Mouse (Mus musculus): Measurements from ENCODE around the gene 4931414P19Rik. TPM values are rescaled to one million over a fixed set of nuclear protein-coding genes. Genes with fewer than 3 reads are reported as not detected.

Gene 4931414P19Rik
- total RNA-seq, 2 experiments from 2014 or later: 3.6 to 9.9 TPM

DNA sequence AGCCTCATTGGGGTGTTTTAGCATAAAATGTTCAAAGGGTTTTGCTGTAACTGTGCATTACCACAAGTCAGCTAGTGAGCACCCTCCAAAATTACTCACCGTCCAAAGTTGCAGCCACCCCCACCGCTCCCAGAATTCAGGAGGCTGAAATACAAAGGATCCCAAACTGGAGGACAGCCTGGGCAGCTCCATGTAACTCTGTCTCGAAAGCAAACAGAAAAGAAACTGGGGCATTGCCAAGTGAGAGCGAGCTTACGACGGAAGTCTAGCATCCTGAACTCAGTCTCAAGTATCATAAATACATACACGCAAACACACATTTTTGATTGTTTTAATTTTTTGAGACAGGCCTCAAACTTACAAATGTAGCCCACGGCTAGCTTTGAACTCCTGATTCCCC is 48.5 kb downstream of the 4931414P19Rik start:
- ATAC-seq (replicated peaks; ENCODE audit: poor library complexity, severe bottlenecking): no peak

DNA sequence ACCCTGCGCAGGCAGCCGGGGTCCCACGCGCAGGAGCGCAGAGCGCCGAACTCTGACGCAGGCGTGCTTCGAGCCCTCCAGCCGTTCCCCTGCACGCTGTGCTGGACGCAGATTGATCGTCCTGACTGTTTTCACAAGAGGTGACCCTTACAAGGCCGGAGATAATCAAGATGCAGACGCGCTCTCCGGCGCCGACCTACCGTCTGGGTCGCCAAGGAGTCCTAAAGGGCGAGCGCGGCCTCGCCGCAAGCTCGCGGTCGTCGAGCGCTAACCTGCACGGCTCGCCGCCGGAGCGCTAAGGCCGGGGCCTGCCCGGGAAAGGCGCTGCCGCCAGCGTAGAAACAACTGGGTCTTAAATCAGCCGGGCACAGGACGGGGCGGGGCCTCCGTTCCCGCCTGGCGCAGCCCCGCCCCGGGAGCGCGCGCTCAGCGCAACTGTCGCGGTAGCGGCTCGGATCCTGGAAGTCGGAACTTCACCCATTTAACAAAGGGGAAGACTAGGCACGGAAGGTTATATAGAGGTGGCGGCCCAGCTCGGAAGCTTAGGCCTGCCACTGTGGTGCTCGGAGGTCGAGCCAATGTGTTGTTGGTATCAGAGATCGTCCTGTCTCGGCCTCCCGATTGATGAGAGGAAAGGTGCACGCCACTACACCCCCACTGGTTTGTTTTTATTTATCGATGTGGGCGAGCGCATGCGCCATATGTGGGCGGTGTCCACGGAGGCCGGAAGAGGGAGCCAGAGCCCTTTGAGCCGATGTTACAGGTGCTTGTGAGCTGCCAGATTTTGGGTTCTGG is 51.6 kb downstream of the 4931414P19Rik start, which contains the start of gene Haus4:
Haus4 (minus strand) TSS at position 642 of the 795 bp plus-strand sequence.
- ATAC-seq (replicated peaks; ENCODE audit: poor library complexity, severe bottlenecking): peak; percentile 89

DNA sequence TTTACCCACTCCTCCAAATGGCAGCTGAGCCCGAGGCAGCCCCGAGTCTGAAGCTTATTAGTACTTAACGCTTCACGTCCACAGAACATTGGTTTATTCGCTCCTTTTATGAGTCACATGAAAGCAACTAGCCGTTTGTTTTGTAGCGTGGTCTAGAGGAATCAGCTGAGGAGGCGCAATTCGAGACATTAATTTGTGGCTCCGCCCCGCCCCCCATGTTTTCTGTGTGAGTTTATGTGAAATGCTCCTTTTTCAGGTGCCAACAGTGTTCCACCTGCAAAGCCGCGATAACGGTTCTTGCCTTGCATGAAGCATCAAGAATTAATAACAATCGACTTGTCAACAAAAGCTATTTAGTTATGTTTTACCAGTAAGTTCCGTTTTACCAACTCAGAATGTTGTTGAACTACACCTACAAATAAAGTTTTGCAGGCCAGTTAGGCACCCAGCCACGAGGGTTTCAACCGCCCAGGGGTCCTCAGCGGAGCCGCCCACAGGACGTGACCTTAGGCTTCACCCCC is 52.3 kb downstream of the 4931414P19Rik start:
- no peak for ATAC-seq (replicated peaks; ENCODE audit: poor library complexity, severe bottlenecking)

DNA sequence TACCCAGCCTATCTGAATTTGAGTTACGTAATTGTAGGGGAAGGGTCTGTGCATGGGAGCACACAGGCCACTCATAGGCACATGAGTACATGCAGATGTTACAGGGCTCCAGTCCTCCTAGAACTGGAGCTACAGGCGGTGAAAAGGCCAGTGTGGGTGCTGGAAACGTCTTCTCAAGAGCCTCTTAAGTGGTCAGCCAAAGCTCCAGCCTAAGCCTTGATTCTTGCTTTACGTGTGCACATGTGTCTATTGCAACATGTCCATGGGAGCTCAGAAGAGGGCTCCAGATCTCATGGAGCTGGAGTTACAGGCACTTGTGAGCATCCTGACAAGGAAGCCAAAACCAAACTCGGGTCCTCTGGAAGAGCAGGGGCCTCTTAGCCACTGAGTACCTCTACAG is 61.1 kb downstream of the 4931414P19Rik start:
- no peak for ATAC-seq (replicated peaks; ENCODE audit: poor library complexity, severe bottlenecking)

DNA sequence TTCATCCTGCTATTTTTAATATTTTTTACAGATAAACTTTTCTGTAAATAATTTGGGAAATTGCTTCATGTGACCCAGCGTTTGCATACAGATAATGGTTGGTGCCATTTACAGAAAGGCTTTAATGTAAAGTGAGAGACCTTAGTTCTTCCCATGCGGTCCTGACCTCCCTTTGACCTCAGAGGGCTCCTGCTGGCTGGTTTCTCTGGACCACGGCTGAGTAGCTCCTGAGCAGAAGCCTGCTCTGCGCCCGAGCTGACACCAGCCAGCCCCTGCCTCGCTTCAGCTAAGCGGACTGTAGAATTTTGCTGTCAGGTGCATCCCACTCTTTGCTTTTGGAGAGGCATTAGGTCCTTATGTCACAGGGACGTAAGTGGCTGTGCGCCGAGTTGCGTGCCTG is 65.0 kb downstream of the 4931414P19Rik start:
- no peak for ATAC-seq (replicated peaks; ENCODE audit: poor library complexity, severe bottlenecking)

DNA sequence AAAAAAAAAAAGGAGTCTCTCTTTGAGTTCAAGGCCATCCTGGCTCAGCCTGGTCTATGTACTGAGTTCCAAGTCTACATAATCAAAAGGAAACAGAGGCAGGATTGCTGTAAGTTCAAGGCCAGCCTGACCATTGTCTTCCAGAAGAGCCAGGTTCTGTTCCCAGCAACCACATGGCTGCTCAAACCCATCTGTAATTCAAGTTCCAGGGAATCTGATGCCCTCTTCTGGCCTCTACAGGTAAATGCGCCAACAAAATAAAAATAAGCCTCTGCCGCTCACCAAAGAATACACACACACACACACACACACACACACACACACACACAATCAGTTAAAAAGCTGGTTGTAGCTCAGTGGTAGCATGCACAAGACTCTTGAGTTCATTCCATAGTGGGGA is 67.2 kb downstream of the 4931414P19Rik start:
- no peak for ATAC-seq (replicated peaks; ENCODE audit: poor library complexity, severe bottlenecking)

Other genes with a start within 250 kb of the 4931414P19Rik start
- 43.2 and 53.8 TPM in 2 replicates for gene Oxa1l, start 245.2 kb downstream of the 4931414P19Rik start, total RNA-seq (2014; fragmentation: Nextera tagmentation)
- 30.6 and 51.1 TPM in 2 replicates for gene Oxa1l, start 245.2 kb downstream of the 4931414P19Rik start, total RNA-seq (2017)
- gene Slc7a7, start 188.2 kb downstream of the 4931414P19Rik start, total RNA-seq (2014; fragmentation: Nextera tagmentation): 10.3 and 10.7 TPM in 2 replicates
- 3.0 and 3.1 TPM in 2 replicates for gene Slc7a7, start 188.2 kb downstream of the 4931414P19Rik start, total RNA-seq (2017)
- gene Mrpl52, start 179.1 kb downstream of the 4931414P19Rik start, total RNA-seq (2014; fragmentation: Nextera tagmentation): 63.7 and 100 TPM in 2 replicates
- gene Mrpl52, start 179.1 kb downstream of the 4931414P19Rik start, total RNA-seq (2017): 34.0 and 40.1 TPM in 2 replicates
- gene Mmp14, start 174.4 kb downstream of the 4931414P19Rik start, total RNA-seq (2014; fragmentation: Nextera tagmentation): not detected in 2 replicates
- not detected in 2 replicates for gene Mmp14, start 174.4 kb downstream of the 4931414P19Rik start, total RNA-seq (2017)
- 37.3 and 41.5 TPM in 2 replicates for gene Lrp10, start 141.9 kb downstream of the 4931414P19Rik start, total RNA-seq (2014; fragmentation: Nextera tagmentation)
- 20.0 and 23.7 TPM in 2 replicates for gene Lrp10, start 141.9 kb downstream of the 4931414P19Rik start, total RNA-seq (2017)
- gene Rem2, start 129.9 kb downstream of the 4931414P19Rik start, total RNA-seq (2014; fragmentation: Nextera tagmentation): not detected in 2 replicates
- gene Rem2, start 129.9 kb downstream of the 4931414P19Rik start, total RNA-seq (2017): not detected in 2 replicates
- gene Prmt5, start 88.5 kb downstream of the 4931414P19Rik start, total RNA-seq (2014; fragmentation: Nextera tagmentation): 69.5 and 89.4 TPM in 2 replicates
- 57.4 and 68.2 TPM in 2 replicates for gene Prmt5, start 88.5 kb downstream of the 4931414P19Rik start, total RNA-seq (2017)
- 70.3 and 79.6 TPM in 2 replicates for gene Haus4, start 51.4 kb downstream of the 4931414P19Rik start, total RNA-seq (2014; fragmentation: Nextera tagmentation)
- 85.8 and 93.8 TPM in 2 replicates for gene Haus4, start 51.4 kb downstream of the 4931414P19Rik start, total RNA-seq (2017)
- 0.77 and 1.0 TPM in 2 replicates for gene Ajuba, start 28.4 kb downstream of the 4931414P19Rik start, total RNA-seq (2014; fragmentation: Nextera tagmentation)
- 1.2 and 2.1 TPM in 2 replicates for gene Ajuba, start 28.4 kb downstream of the 4931414P19Rik start, total RNA-seq (2017)
- gene Psmb5, start 12.0 kb upstream of the 4931414P19Rik start, total RNA-seq (2014; fragmentation: Nextera tagmentation): 237 and 287 TPM in 2 replicates
- 63.3 and 69.9 TPM in 2 replicates for gene Psmb5, start 12.0 kb upstream of the 4931414P19Rik start, total RNA-seq (2017)
- gene Psmb11, start 15.4 kb upstream of the 4931414P19Rik start, total RNA-seq (2014; fragmentation: Nextera tagmentation): 0.09 TPM in 1 of 2 replicates, not detected in the other
- gene Psmb11, start 15.4 kb upstream of the 4931414P19Rik start, total RNA-seq (2017): not detected in 2 replicates
- gene Gm17606, start 35.0 kb upstream of the 4931414P19Rik start, total RNA-seq (2014; fragmentation: Nextera tagmentation): not detected in 2 replicates
- not detected in 2 replicates for gene Gm17606, start 35.0 kb upstream of the 4931414P19Rik start, total RNA-seq (2017)
- gene Cdh24, start 35.4 kb upstream of the 4931414P19Rik start, total RNA-seq (2014; fragmentation: Nextera tagmentation): 0.54 and 1.4 TPM in 2 replicates
- 0.39 and 0.41 TPM in 2 replicates for gene Cdh24, start 35.4 kb upstream of the 4931414P19Rik start, total RNA-seq (2017)
- gene 1700123O20Rik, start 80.2 kb upstream of the 4931414P19Rik start, total RNA-seq (2014; fragmentation: Nextera tagmentation): 44.3 and 69.7 TPM in 2 replicates
- 42.2 and 50.0 TPM in 2 replicates for gene 1700123O20Rik, start 80.2 kb upstream of the 4931414P19Rik start, total RNA-seq (2017)
- 236 and 252 TPM in 2 replicates for gene Acin1, start 80.9 kb upstream of the 4931414P19Rik start, total RNA-seq (2014; fragmentation: Nextera tagmentation)
- gene Acin1, start 80.9 kb upstream of the 4931414P19Rik start, total RNA-seq (2017): 198 and 208 TPM in 2 replicates
- 0.15 TPM in 1 of 2 replicates, not detected in the other for gene Gm29776, start 92.8 kb upstream of the 4931414P19Rik start, total RNA-seq (2014; fragmentation: Nextera tagmentation)
- gene Gm29776, start 92.8 kb upstream of the 4931414P19Rik start, total RNA-seq (2017): 0.22 TPM in 1 of 2 replicates, not detected in the other
- gene Cebpe, start 106.2 kb upstream of the 4931414P19Rik start, total RNA-seq (2014; fragmentation: Nextera tagmentation): 23.1 and 45.9 TPM in 2 replicates
- gene Cebpe, start 106.2 kb upstream of the 4931414P19Rik start, total RNA-seq (2017): 57.2 and 63.7 TPM in 2 replicates
- 7.6 and 8.3 TPM in 2 replicates for gene Slc7a8, start 176.0 kb upstream of the 4931414P19Rik start, total RNA-seq (2014; fragmentation: Nextera tagmentation)
- gene Slc7a8, start 176.0 kb upstream of the 4931414P19Rik start, total RNA-seq (2017): 2.0 and 3.2 TPM in 2 replicates
- gene Rnf212b, start 208.1 kb upstream of the 4931414P19Rik start, total RNA-seq (2014; fragmentation: Nextera tagmentation): not detected in 2 replicates
- gene Rnf212b, start 208.1 kb upstream of the 4931414P19Rik start, total RNA-seq (2017): not detected in 2 replicates